Mouse (Mus musculus) heart, embryonic 14.5 days (tissue): ENCODE measurements around the gene Pgd. TPM values are rescaled to one million over a fixed set of nuclear protein-coding genes. Genes with fewer than 3 reads are reported as not detected.

ENCODE experiments used
- ATAC-seq: fragments of 200-750 bp; cut with Nextera tagmentation; 2 replicates; pipeline ENCODE4 v1.8.0; 2017; ENCODE audit warnings: low read depth, moderate TSS enrichment; ENCODE audit not compliant: insufficient number of reproducible peaks, insufficient read depth, low FRiP score
- H3K27ac ChIP-seq, 2 experiments: fragments of 200-500 bp in 1 of 2; fragments of 300-500 bp in 1 of 2; sonication (generic) in 1 of 2; replicated peaks in 1 of 2; 2 replicates each; pipeline ENCODE4 v1.5.1; 2012 to 2014; ENCODE audit warnings: low read depth in 2 of 2, low read length in 2 of 2, control low read depth in 1 of 2, mild to moderate bottlenecking in 1 of 2, mixed read lengths in 1 of 2; ENCODE audit not compliant: control insufficient read depth in 1 of 2, insufficient read depth in 1 of 2
- H3K27me3 ChIP-seq: fragments of 300-500 bp; sonication (generic); 2 replicates; pipeline ENCODE4 v1.6.1; 2014; ENCODE audit warnings: mild to moderate bottlenecking, low read length, control low read depth; ENCODE audit not compliant: control insufficient read depth, insufficient read depth
- H3K36me3 ChIP-seq: fragments of 300-500 bp; sonication (generic); 2 replicates; pipeline ENCODE4 v1.6.1; 2014; ENCODE audit warnings: mild to moderate bottlenecking, control low read depth, low read length, mixed read lengths; ENCODE audit not compliant: control insufficient read depth, insufficient read depth
- H3K4me1 ChIP-seq, 2 experiments: fragments of 200-500 bp in 1 of 2; fragments of 300-500 bp in 1 of 2; sonication (generic) in 1 of 2; 2 replicates each; pipeline ENCODE4 v1.6.1; 2012 to 2014; ENCODE audit warnings: low read length in 2 of 2, control low read depth in 1 of 2, mixed read lengths in 1 of 2; ENCODE audit not compliant: control insufficient read depth in 2 of 2, insufficient read depth in 2 of 2
- H3K4me2 ChIP-seq: fragments of 300-500 bp; sonication (generic); 2 replicates; pipeline ENCODE4 v1.6.1; 2014; ENCODE audit warnings: mild to moderate bottlenecking, low read length
- H3K4me3 ChIP-seq, 2 experiments: fragments of 200-500 bp in 1 of 2; fragments of 300-500 bp in 1 of 2; sonication (generic) in 1 of 2; 2 replicates each; pipeline ENCODE4 v1.5.1; 2012 to 2014; ENCODE audit warnings: low read length in 2 of 2, mild to moderate bottlenecking in 2 of 2, control low read depth in 1 of 2, low read depth in 1 of 2, moderate library complexity in 1 of 2; ENCODE audit not compliant: control insufficient read depth in 1 of 2, insufficient read depth in 1 of 2
- H3K9ac ChIP-seq: fragments of 300-500 bp; sonication (generic); 2 replicates; pipeline ENCODE4 v1.6.1; 2014; ENCODE audit warnings: mild to moderate bottlenecking, low read length
- H3K9me3 ChIP-seq: fragments of 300-500 bp; sonication (generic); 2 replicates; pipeline ENCODE4 v1.6.1; 2016; ENCODE audit warnings: low read length, control low read depth; ENCODE audit not compliant: control insufficient read depth
- WGBS: fragments of 180-500 bp; shearing (Covaris S2); extraction: QIAGEN DNeasy Blood & Tissue Kit; methylation state at CpG from one replicate; pipeline ENCODE4 v1.1.7; 2014; 5-methylcytosine and 5-hydroxymethylcytosine counted together
- polyA plus RNA-seq: library from polyadenylated mRNA; unstranded; fragments of >200 nt; fragmentation: Nextera tagmentation; extraction: Ambion mirVana; gene quantifications from 2 replicates; pipeline ENCODE4 v1.2.1, GENCODE M21; 2014

Gene Pgd
- polyA plus RNA-seq, 1 experiment from 2014 or later, result 33.4 TPM

- ATAC-seq, result no peak
- Histone ChIP-seq H3K4me3 (no peak overlapping the region), H3K4me2 (no peak overlapping the region), H3K9me3 (no peaks in the 10 kb centered on the region; the same call in 1 of the 2 replicates), H3K4me1 (no peaks in the 10 kb centered on the region), H3K9ac (no peak overlapping the region), H3K36me3 (peaks cover 100% of the 10 kb centered on the region), H3K27me3 (no peaks in the 10 kb centered on the region), H3K27ac (no peak overlapping the region)
- WGBS, result 91% methylated on average over 8 of the region's 8 CpGs
Observed at GRCm38 (mm10) chr4:149157415-149157973, 9.1 kb downstream of the Pgd start.

- H3K4me2 ChIP-seq, result no peak overlapping the region
- H3K36me3 ChIP-seq, result peaks cover 100% of the 10 kb centered on the region
- no peaks in the 10 kb centered on the region for H3K27me3 ChIP-seq
- WGBS, result 95% methylated on average over 6 of the region's 6 CpGs
- ATAC-seq, result no peak
- H3K27ac ChIP-seq, result no peak overlapping the region
- no peak overlapping the region for H3K4me3 ChIP-seq
- H3K9ac ChIP-seq, result no peak overlapping the region
- no peaks in the 10 kb centered on the region; the same call in 1 of the 2 replicates for H3K9me3 ChIP-seq
- H3K4me1 ChIP-seq, result no peaks in the 10 kb centered on the region
Observed at GRCm38 (mm10) chr4:149155711-149156110, 10.9 kb downstream of the Pgd start.

- peaks cover 100% of the 10 kb centered on the region for H3K36me3 ChIP-seq
- 96% methylated on average over 7 of the region's 7 CpGs for WGBS
- ATAC-seq, result no peak
Observed at GRCm38 (mm10) chr4:149154859-149155258, 11.7 kb downstream of the Pgd start.

GRCm38 (mm10) chr4:149150721-149151120 is 15.8 kb downstream of the Pgd start:
- H3K9ac ChIP-seq, result no peak overlapping the region
- H3K27me3 ChIP-seq, result no peaks in the 10 kb centered on the region
- H3K4me3 ChIP-seq, result no peak overlapping the region
- peaks cover 68% of the 10 kb centered on the region for H3K36me3 ChIP-seq
- no peaks in the 10 kb centered on the region; the same call in 1 of the 2 replicates for H3K9me3 ChIP-seq
- 91% methylated on average over 11 of the region's 11 CpGs for WGBS
- ATAC-seq, result no peak
- no peak overlapping the region for H3K4me2 ChIP-seq
- no peak overlapping the region for H3K27ac ChIP-seq
- no peaks in the 10 kb centered on the region for H3K4me1 ChIP-seq

More at GRCm38 (mm10) chr4:149154859-149155258, 11.7 kb downstream of the Pgd start:
- Histone ChIP-seq H3K27me3 (no peaks in the 10 kb centered on the region), H3K4me3 (no peak overlapping the region), H3K4me2 (no peak overlapping the region), H3K9me3 (no peaks in the 10 kb centered on the region; the same call in 1 of the 2 replicates), H3K27ac (no peak overlapping the region), H3K4me1 (no peaks in the 10 kb centered on the region), H3K9ac (no peak overlapping the region)

GRCm38 (mm10) chr4:149150256-149150655 is 16.3 kb downstream of the Pgd start:
- Histone ChIP-seq H3K4me1 (no peaks in the 10 kb centered on the region), H3K4me3 (no peak overlapping the region), H3K27ac (no peak overlapping the region), H3K4me2 (no peak overlapping the region), H3K36me3 (peaks cover 63% of the 10 kb centered on the region), H3K9ac (no peak overlapping the region), H3K27me3 (no peaks in the 10 kb centered on the region), H3K9me3 (no peaks in the 10 kb centered on the region; the same call in 1 of the 2 replicates)
- WGBS, result 82% methylated on average over 11 of the region's 11 CpGs
- no peak for ATAC-seq

GRCm38 (mm10) chr4:149149611-149150010 is 17.0 kb downstream of the Pgd start:
- Histone ChIP-seq H3K27me3 (no peaks in the 10 kb centered on the region), H3K4me3 (no peak overlapping the region), H3K36me3 (peaks cover 57% of the 10 kb centered on the region), H3K4me1 (peaks cover 0 to 1% of the 10 kb centered on the region in 2 experiments; a peak in 1 of 4 replicates), H3K4me2 (no peak overlapping the region), H3K27ac (no peak overlapping the region), H3K9me3 (no peaks in the 10 kb centered on the region), H3K9ac (no peak overlapping the region)
- 71% methylated on average over 7 of the region's 7 CpGs for WGBS
- ATAC-seq, result no peak

- Histone ChIP-seq H3K36me3 (peaks cover 53% of the 10 kb centered on the region), H3K27ac (no peak overlapping the region), H3K9me3 (no peaks in the 10 kb centered on the region), H3K4me2 (no peak overlapping the region), H3K27me3 (no peaks in the 10 kb centered on the region), H3K4me1 (peaks cover 0 to 3% of the 10 kb centered on the region in 2 experiments; a peak in 1 of 4 replicates), H3K4me3 (no peak overlapping the region), H3K9ac (no peak overlapping the region)
- WGBS, result 82% methylated on average over 9 of the region's 9 CpGs
- ATAC-seq, result no peak
Observed at GRCm38 (mm10) chr4:149149196-149149595, 17.4 kb downstream of the Pgd start.

GRCm38 (mm10) chr4:149148084-149148483 is 18.5 kb downstream of the Pgd start:
- H3K27me3 ChIP-seq, result no peaks in the 10 kb centered on the region
- no peak overlapping the region for H3K4me2 ChIP-seq
- H3K36me3 ChIP-seq, result peaks cover 42% of the 10 kb centered on the region
- H3K9me3 ChIP-seq, result no peaks in the 10 kb centered on the region
- ATAC-seq, result no peak
- H3K4me1 ChIP-seq, result peaks cover 0 to 3% of the 10 kb centered on the region in 2 experiments; a peak in 1 of 4 replicates
- H3K27ac ChIP-seq, result no peak overlapping the region
- no peak overlapping the region for H3K9ac ChIP-seq
- no peak overlapping the region for H3K4me3 ChIP-seq
- WGBS, result 65% methylated on average over 4 of the region's 4 CpGs
